Mouse (Mus musculus) heart, adult 2 months (tissue): ENCODE measurements at regions not wholly inside any gene's neighbourhood (a gene's known extent, or its start where the extent isn't known, plus 50 kb on each side); places are given as distances from the start of the nearest gene placed in this dataset.

Experiments
- DNase-seq, 2 experiments: peaks; one replicate each; pipeline ENCODE4 v3.0.0; 2021
- H3K27ac ChIP-seq: fragments of 200-600 bp; 2 replicates; pipeline ENCODE4 v1.8.1; 2022
- H3K27me3 ChIP-seq: fragments of 200-500 bp; 2 replicates; pipeline ENCODE4 v1.6.1; 2012; ENCODE audit warnings: mild to moderate bottlenecking, low read length, inconsistent platforms, mixed read lengths; ENCODE audit not compliant: control insufficient read depth, insufficient read depth
- H3K36me3 ChIP-seq: fragments of 200-500 bp; 2 replicates; pipeline ENCODE4 v1.6.1; 2012; ENCODE audit warnings: low read length, inconsistent platforms; ENCODE audit not compliant: control insufficient read depth, insufficient read depth
- H3K4me1 ChIP-seq: fragments of 200-500 bp; 2 replicates; pipeline ENCODE4 v1.6.1; 2011; ENCODE audit warnings: low read length; ENCODE audit not compliant: control insufficient read depth, insufficient read depth
- H3K4me3 ChIP-seq: fragments of 200-600 bp; 2 replicates; pipeline ENCODE4 v1.8.1; 2022
- H3K79me2 ChIP-seq: fragments of 200-500 bp; replicated peaks from 2 replicates; pipeline ENCODE4 v1.6.1; 2012; ENCODE audit warnings: mild to moderate bottlenecking, inconsistent platforms, low read length, moderate library complexity, mixed read lengths; ENCODE audit not compliant: control insufficient read depth, insufficient read depth
- H3K9ac ChIP-seq: fragments of 200-500 bp; 2 replicates; pipeline ENCODE4 v1.6.1; 2012; ENCODE audit warnings: low read depth, mild to moderate bottlenecking, control low read depth, inconsistent platforms, low read length, mixed read lengths
- CTCF ChIP-seq: fragments of 200-600 bp; IDR thresholded peaks from 2 replicates; pipeline ENCODE4 v1.8.1; 2022; ENCODE audit warnings: antibody characterized with exemption, mild to moderate bottlenecking, moderate library complexity
- EP300 ChIP-seq: fragments of 200-500 bp; IDR thresholded peaks from 2 replicates; pipeline ENCODE4 v1.6.1; 2011; ENCODE audit warnings: low read depth, low read length, control low read depth; ENCODE audit not compliant: insufficient read depth
- POLR2A ChIP-seq: fragments of 200-500 bp; IDR thresholded peaks from 2 replicates; pipeline ENCODE4 v1.6.1; 2011; ENCODE audit warnings: mild to moderate bottlenecking, low read depth, low read length, control low read depth; ENCODE audit not compliant: insufficient read depth
- WGBS: fragments of 180-500 bp; shearing (Covaris S2); methylation state at CpG from one replicate; pipeline ENCODE4 v1.1.7; 2018; 5-methylcytosine and 5-hydroxymethylcytosine counted together
- intact Hi-C: fragments of 180-260 bp; cut with DNase I; formaldehyde crosslinking; loops from one replicate; pipeline ENCODE4 v1.15.1; 2025

DNA sequence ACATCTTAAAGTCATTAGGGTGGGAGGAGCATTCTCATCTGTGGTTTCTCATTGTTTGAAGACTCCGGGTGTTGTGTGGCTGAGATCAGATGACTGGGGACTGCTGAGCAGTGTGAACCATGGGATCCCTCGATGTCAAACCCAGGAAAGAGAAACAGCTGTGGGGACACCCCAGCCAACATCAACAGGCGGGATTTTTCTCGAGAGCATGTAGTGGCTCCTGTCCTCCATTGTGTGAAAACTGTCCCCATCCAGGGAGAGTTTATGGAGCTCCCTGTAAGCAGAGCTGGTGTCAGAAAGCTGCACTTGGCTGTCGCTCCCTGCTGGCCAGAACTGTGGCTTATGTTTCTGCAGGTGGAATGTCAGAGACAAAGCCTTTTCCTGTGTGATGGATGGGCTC, 210.7 kb upstream of the Bmper start:
- H3K27ac ChIP-seq, result no peak overlapping the region
- intact Hi-C loops, result loop anchor here (10.0 kb wide), 1 partner anchor 297 kb away; no protein-coding TSS in a partner anchor
- peak; percentile 31 to 42 for DNase-seq
- H3K79me2 ChIP-seq, result no peaks in the 10 kb centered on the region
- no peak overlapping the region for H3K9ac ChIP-seq
- TF ChIP-seq CTCF (peak; percentile 59), EP300 (no peak)
- H3K27me3 ChIP-seq, result no peaks in the 10 kb centered on the region
- 19% methylated on average over 5 of the region's 5 CpGs for WGBS
- peaks cover 2% of the 10 kb centered on the region for H3K4me1 ChIP-seq
- H3K4me3 ChIP-seq, result no peak overlapping the region
- H3K36me3 ChIP-seq, result no peaks in the 10 kb centered on the region

DNA sequence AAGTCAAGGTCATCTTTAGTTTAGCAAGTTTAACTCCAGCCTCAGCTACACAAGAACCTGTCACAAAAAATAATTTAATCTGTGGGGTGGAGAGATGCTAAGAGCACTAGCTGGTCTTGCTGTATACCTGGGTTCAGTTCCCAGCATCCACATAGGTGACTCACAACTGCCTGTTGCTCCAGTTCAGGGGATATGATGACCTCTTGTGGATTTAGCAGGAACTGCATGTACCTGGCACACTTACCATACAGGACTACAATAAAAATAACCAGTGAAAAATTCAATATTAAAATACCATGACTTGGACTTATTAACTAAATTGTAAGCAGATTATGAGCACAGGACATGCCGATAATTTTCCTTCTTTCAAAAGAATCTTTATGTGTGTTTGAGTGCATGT, 206.1 kb upstream of the Bmper start:
- WGBS, result 96% methylated on average over 1 of the region's 1 CpGs
- no peaks in the 10 kb centered on the region for H3K36me3 ChIP-seq
- peaks cover 2% of the 10 kb centered on the region for H3K4me1 ChIP-seq
- H3K9ac ChIP-seq, result no peak overlapping the region
- H3K27ac ChIP-seq, result no peak overlapping the region
- intact Hi-C loops, result loop anchor here (10.0 kb wide), 1 partner anchor 302 kb away; no protein-coding TSS in a partner anchor
- no peak for TF ChIP-seq EP300
- peak; percentile 65 for TF ChIP-seq CTCF
- H3K4me3 ChIP-seq, result no peak overlapping the region
- no peak for DNase-seq
- H3K79me2 ChIP-seq, result no peaks in the 10 kb centered on the region
- no peaks in the 10 kb centered on the region for H3K27me3 ChIP-seq

DNA sequence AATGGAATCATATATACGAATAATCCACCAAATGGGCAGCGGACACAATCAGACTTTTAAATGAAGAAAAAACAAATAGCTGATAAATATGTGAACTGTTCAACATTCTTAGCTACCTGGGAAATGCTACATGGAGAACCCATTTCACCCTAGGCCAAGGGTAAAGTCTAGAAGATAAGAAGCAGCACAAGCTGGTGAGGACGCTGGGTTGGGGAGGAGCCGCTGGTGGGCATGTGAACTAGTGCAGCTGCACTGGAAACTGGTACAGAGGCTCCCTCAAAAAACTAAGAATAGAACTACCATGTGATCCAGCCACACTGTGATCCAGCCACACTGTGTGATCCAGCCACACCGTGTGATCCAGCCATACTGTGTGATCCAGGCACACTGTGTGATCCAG, 198.8 kb upstream of the Bmper start:
- no peak overlapping the region for H3K4me3 ChIP-seq
- H3K27ac ChIP-seq, result no peak overlapping the region
- WGBS, result 90% methylated on average over 5 of the region's 5 CpGs
- H3K4me1 ChIP-seq, result no peaks in the 10 kb centered on the region; the same call in 1 of the 2 replicates
- intact Hi-C loops, result no loop called here
- no peak for DNase-seq
- H3K27me3 ChIP-seq, result no peaks in the 10 kb centered on the region
- no peaks in the 10 kb centered on the region for H3K79me2 ChIP-seq
- no peak for TF ChIP-seq EP300
- no peak for TF ChIP-seq CTCF
- TF ChIP-seq POLR2A, result no peak
- no peaks in the 10 kb centered on the region for H3K36me3 ChIP-seq
- H3K9ac ChIP-seq, result no peak overlapping the region

DNA sequence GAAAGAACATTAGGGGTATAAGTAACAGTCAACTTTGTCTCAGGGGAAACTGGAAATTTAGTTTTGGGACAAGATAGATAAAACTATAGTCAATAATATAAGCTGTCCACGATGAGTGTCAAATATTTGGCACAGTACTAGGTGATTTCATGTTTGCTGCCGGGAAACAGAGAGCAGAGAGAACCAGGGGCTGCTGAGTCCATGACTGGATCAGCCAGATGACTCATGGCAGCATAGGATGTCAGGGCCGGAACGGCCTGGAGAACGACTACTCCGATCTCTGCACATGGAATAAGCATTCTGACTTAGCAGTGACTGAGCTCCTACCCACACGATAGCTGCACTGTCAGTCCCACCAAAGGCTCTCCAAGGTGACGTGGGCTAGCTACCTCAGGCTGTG, 197.6 kb upstream of the Bmper start:
- Histone ChIP-seq H3K27ac (no peak overlapping the region), H3K4me1 (peaks cover 2% of the 10 kb centered on the region), H3K9ac (no peak overlapping the region), H3K4me3 (no peak overlapping the region), H3K79me2 (no peaks in the 10 kb centered on the region), H3K36me3 (no peaks in the 10 kb centered on the region), H3K27me3 (no peaks in the 10 kb centered on the region)
- no peak for DNase-seq
- intact Hi-C loops, result no loop called here
- TF ChIP-seq POLR2A (no peak), EP300 (no peak), CTCF (no peak)
- 72% methylated on average over 8 of the region's 8 CpGs for WGBS

DNA sequence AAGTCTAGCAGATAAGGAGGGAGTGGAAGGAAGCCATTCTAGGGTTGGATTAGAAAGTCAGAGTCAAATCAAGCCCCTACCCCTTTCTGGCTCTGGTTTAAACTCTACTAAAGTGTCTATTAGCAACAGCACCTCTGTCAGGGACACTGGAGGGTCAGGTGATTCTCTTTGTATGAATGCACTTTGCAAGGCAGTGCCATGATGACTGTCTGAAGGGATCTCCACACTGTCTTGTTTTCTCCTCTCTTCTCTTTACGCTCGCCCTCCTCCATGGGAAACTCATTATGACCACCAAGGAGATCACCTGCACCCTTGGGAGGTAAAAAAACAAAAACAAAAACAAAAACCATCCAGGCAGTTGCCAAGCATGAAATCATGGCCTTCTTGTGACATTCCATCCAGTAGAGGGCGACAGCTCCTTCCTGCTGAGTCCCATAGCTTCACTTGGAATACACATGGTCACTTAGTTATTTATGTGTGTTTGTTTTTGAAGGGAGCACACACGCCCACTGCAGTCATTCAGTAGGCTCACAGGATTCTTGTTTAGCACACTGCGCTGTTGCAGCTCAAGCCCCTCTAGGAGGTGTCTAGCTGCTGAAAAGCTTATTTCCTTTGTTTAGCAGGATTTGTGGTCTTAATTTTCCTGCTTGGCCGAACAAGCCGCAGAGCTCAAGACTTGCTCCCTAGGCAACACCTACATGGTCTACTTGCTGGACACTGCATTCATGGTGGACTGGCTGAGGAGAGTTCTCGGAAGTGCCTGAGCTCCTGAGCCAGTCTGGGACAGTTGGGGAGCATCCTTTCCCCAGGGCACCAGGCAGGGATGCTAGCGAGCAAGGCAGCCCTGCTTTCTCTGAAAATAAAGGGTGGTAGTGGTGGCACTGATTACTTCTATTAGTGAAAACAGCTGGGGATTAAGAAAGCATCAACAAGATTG, 195.2 kb upstream of the Bmper start:
- H3K4me1 ChIP-seq, result peaks cover 8% of the 10 kb centered on the region
- intact Hi-C loops, result loop anchor here (1.0 kb wide), 1 partner anchor 185 kb away; no protein-coding TSS in a partner anchor
- TF ChIP-seq CTCF (peak; percentile 80), POLR2A (no peak), EP300 (0 out of 2 replicates have a peak, but pooled peaks have one; percentile 26)
- H3K36me3 ChIP-seq, result no peaks in the 10 kb centered on the region
- 77% methylated on average over 9 of the region's 9 CpGs for WGBS
- no peaks in the 10 kb centered on the region for H3K79me2 ChIP-seq
- no peak overlapping the region for H3K4me3 ChIP-seq
- no peaks in the 10 kb centered on the region for H3K27me3 ChIP-seq
- peak; percentile 36 to 61 for DNase-seq
- H3K27ac ChIP-seq, result no peak overlapping the region
- no peak overlapping the region for H3K9ac ChIP-seq

DNA sequence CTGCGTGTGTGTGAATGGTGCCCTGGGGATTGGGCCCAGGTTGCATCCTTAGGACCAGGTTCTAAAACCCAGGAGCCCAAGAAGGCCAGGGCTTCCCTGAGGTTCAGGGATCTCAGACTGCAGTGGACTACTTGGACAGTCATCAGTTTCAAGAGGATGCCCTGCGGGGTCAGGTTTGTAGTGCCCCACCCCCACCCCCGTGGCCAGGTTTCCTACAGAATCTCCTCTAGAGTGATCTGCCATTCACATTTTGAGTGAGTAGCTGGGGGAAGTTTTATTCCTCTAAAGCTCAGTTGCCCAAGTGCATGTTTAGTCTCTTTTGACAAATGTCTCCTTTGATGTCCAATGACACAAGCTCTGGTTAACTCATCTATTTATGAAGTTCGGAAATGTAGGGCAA, 193.5 kb upstream of the Bmper start:
- H3K4me1 ChIP-seq, result peaks cover 8% of the 10 kb centered on the region
- H3K9ac ChIP-seq, result no peak overlapping the region
- no peaks in the 10 kb centered on the region for H3K36me3 ChIP-seq
- H3K4me3 ChIP-seq, result no peak overlapping the region
- no peak overlapping the region for H3K27ac ChIP-seq
- intact Hi-C loops, result no loop called here
- no peaks in the 10 kb centered on the region for H3K27me3 ChIP-seq
- DNase-seq, result no peak
- H3K79me2 ChIP-seq, result no peaks in the 10 kb centered on the region
- 78% methylated on average over 4 of the region's 4 CpGs for WGBS
- TF ChIP-seq POLR2A (no peak), CTCF (no peak), EP300 (no peak)
